Mouse (Mus musculus) liver, adult 2 months (tissue): ENCODE measurements at regions not wholly inside any gene's neighbourhood (a gene's known extent, or its start where the extent isn't known, plus 50 kb on each side); places are given as distances from the start of the nearest gene placed in this dataset.

Experiments
- DNase-seq: peaks from one replicate; pipeline ENCODE4 v3.0.0-alpha.2; 2011; ENCODE audit warnings: low read depth, low spot score; ENCODE audit errors: extremely low read depth
- H3K27ac ChIP-seq: fragments of 200-500 bp; replicated peaks from 2 replicates; pipeline ENCODE4 v1.5.1; 2012; ENCODE audit warnings: low read depth, mild to moderate bottlenecking, control low read depth, inconsistent platforms, low read length; ENCODE audit not compliant: insufficient read depth
- H3K27me3 ChIP-seq: fragments of 200-500 bp; 2 replicates; pipeline ENCODE4 v1.6.1; 2012; ENCODE audit warnings: mild to moderate bottlenecking, moderate library complexity, low read length, inconsistent platforms; ENCODE audit not compliant: control insufficient read depth, insufficient read depth
- H3K36me3 ChIP-seq: fragments of 200-500 bp; 2 replicates; pipeline ENCODE4 v1.6.1; 2012; ENCODE audit warnings: low read length, inconsistent platforms; ENCODE audit not compliant: control insufficient read depth, insufficient read depth
- H3K4me1 ChIP-seq: fragments of 200-500 bp; 2 replicates; pipeline ENCODE4 v1.6.1; 2011; ENCODE audit warnings: low read length; ENCODE audit not compliant: control insufficient read depth, insufficient read depth
- H3K4me3 ChIP-seq: fragments of 200-500 bp; 2 replicates; pipeline ENCODE4 v1.5.1; 2011; ENCODE audit warnings: low read depth, mild to moderate bottlenecking, control low read depth, low read length, moderate library complexity; ENCODE audit not compliant: insufficient read depth
- H3K79me2 ChIP-seq: fragments of 200-500 bp; 2 replicates; pipeline ENCODE4 v1.6.1; 2012; ENCODE audit warnings: inconsistent platforms, mild to moderate bottlenecking, low read length, moderate library complexity; ENCODE audit not compliant: control insufficient read depth, insufficient read depth
- H3K9ac ChIP-seq: fragments of 200-500 bp; 2 replicates; pipeline ENCODE4 v1.6.1; 2012; ENCODE audit warnings: low read depth, mild to moderate bottlenecking, control low read depth, inconsistent platforms, low read length
- CTCF ChIP-seq: fragments of 200-500 bp; IDR thresholded peaks from 2 replicates; pipeline ENCODE4 v1.5.1; 2011; ENCODE audit warnings: low read depth, low read length, control low read depth
- POLR2A ChIP-seq: fragments of 200-500 bp; IDR thresholded peaks from 2 replicates; pipeline ENCODE4 v1.6.1; 2011; ENCODE audit warnings: low read length, control low read depth; ENCODE audit not compliant: insufficient read depth; ENCODE audit errors: extremely low read depth
- WGBS: fragments of 180-500 bp; shearing (Covaris S2); methylation state at CpG from one replicate; pipeline ENCODE4 v1.1.7; 2018; 5-methylcytosine and 5-hydroxymethylcytosine counted together

DNA sequence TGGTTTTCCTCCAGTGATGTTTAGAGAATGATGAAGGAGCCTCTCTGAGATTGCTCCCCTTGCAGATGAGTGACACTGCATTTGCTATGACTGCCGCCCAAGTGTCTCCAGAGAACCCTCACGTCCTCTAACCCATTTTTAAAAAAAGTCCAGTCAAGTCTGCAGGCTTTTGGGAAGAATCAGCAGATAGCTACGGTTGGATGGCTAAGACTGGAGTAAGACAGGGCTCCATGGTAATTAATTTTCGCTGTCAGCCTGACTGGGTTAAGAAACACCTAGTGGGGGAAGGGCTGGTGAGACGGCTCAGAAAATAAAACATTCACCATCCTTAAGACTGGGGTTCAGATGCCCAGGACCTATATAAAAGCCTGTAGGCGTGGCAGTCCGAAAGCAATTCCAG lies 85.9 kb upstream of the Dlg1 start:
- H3K27ac ChIP-seq = no peak overlapping the region
- H3K36me3 ChIP-seq = no peaks in the 10 kb centered on the region
- no peaks in the 10 kb centered on the region for H3K79me2 ChIP-seq
- no peaks in the 10 kb centered on the region for H3K27me3 ChIP-seq
- peaks cover 13% of the 10 kb centered on the region for H3K4me1 ChIP-seq
- H3K9ac ChIP-seq = no peak overlapping the region
- H3K4me3 ChIP-seq = no peak overlapping the region
- no peak for DNase-seq
- TF ChIP-seq CTCF (no peak), POLR2A (no peak)
- WGBS = 86% methylated on average over 7 of the region's 7 CpGs

DNA sequence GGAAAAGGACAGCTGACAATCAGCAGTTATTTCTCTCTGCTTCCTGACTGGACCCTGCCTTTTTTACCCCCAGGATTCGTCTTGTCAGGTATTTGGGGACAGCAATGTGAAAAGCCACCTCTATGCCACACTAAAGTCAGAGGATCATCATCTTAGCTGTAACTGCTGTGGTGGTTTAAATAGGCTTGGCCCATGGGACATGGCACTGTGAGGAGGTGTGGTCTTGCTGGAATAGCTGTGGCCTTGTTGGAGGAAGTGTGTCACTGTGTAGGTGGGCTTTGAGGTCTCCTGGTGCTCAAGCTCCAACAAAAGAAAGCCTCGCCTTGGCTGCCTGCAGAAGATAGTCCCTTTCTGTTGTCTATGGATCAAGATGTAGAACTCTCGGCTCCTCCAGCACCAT lies 83.9 kb upstream of the Dlg1 start:
- Histone ChIP-seq H3K4me1 (peaks cover 13% of the 10 kb centered on the region), H3K27me3 (no peaks in the 10 kb centered on the region), H3K36me3 (no peaks in the 10 kb centered on the region), H3K4me3 (no peak overlapping the region), H3K79me2 (no peaks in the 10 kb centered on the region), H3K9ac (no peak overlapping the region), H3K27ac (no peak overlapping the region)
- DNase-seq = no peak
- 96% methylated on average over 3 of the region's 3 CpGs for WGBS
- no peak for TF ChIP-seq CTCF
- TF ChIP-seq POLR2A = no peak

DNA sequence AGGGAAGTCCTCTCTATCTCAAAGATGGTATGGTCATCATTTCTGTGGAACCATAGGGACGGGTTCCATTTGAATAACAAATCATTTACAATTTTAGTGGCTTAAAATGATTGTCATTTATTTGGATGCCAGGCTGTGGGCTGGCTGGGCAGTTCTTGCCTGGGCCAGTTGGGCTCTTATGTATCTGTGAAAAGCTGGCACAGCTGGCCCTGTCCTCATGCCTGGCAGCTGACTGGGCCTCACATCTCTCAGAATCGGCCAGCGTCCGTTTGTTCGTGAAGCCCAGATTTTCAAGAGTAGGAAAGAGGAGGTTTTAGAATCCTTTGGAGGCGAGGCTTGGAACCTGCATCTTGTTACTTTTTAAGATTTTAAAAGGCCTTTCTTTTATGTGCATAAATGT lies 82.5 kb upstream of the Dlg1 start:
- Histone ChIP-seq H3K27ac (no peak overlapping the region), H3K4me3 (no peak overlapping the region), H3K27me3 (no peaks in the 10 kb centered on the region), H3K4me1 (peaks cover 10% of the 10 kb centered on the region), H3K79me2 (no peaks in the 10 kb centered on the region), H3K9ac (no peak overlapping the region), H3K36me3 (no peaks in the 10 kb centered on the region)
- no peak for DNase-seq
- TF ChIP-seq CTCF (no peak), POLR2A (no peak)
- WGBS = 96% methylated on average over 6 of the region's 6 CpGs

DNA sequence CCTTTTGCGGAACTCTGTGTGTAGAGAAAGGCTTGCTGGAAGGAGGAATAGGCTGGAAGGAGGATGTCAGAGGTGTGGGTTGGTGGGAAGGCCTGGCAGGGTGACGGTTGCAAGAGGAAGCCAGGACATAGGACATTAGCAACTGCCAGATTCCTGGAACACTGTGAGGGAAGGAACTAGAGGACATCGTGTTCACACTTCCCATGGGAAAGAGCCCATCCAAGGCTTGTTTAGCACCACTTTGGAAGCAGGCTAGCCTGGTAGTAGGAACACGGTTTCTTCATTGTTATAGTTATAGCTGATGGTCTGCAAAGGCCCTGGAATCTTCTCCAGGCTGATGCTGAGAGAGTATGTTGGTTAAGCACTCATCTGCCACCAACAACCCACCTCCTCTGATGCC lies 80.4 kb upstream of the Dlg1 start:
- H3K4me1 ChIP-seq = no peaks in the 10 kb centered on the region
- no peaks in the 10 kb centered on the region for H3K36me3 ChIP-seq
- no peak overlapping the region for H3K4me3 ChIP-seq
- 89% methylated on average over 4 of the region's 4 CpGs for WGBS
- no peaks in the 10 kb centered on the region for H3K27me3 ChIP-seq
- DNase-seq = no peak
- no peaks in the 10 kb centered on the region for H3K79me2 ChIP-seq
- H3K9ac ChIP-seq = no peak overlapping the region
- TF ChIP-seq POLR2A (no peak), CTCF (no peak)
- no peak overlapping the region for H3K27ac ChIP-seq

DNA sequence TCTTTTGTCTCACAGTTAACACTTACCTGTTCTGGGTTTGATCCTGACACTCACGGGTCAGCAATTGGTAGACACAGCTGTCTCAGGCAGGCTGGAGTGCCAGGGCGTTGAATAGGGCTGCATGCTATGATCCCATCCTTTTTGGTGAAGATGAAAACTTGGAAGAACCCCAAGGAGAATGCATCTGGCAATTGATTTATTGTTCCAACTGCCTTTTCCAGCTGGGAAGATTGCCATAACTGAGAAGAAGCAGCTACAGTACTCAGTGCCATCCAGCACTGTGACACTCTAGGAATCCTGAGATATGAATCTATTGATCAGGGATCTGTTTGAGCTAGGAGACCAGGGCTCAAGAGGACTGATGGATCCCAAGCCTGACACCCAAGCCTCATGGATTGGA lies 79.6 kb upstream of the Dlg1 start:
- 95% methylated on average over 2 of the region's 2 CpGs for WGBS
- H3K36me3 ChIP-seq = no peaks in the 10 kb centered on the region
- H3K4me3 ChIP-seq = no peak overlapping the region
- no peak overlapping the region for H3K27ac ChIP-seq
- no peak overlapping the region for H3K9ac ChIP-seq
- no peaks in the 10 kb centered on the region for H3K79me2 ChIP-seq
- no peaks in the 10 kb centered on the region for H3K4me1 ChIP-seq
- peak; percentile 21 for DNase-seq
- no peak for TF ChIP-seq CTCF
- TF ChIP-seq POLR2A = no peak
- H3K27me3 ChIP-seq = no peaks in the 10 kb centered on the region

DNA sequence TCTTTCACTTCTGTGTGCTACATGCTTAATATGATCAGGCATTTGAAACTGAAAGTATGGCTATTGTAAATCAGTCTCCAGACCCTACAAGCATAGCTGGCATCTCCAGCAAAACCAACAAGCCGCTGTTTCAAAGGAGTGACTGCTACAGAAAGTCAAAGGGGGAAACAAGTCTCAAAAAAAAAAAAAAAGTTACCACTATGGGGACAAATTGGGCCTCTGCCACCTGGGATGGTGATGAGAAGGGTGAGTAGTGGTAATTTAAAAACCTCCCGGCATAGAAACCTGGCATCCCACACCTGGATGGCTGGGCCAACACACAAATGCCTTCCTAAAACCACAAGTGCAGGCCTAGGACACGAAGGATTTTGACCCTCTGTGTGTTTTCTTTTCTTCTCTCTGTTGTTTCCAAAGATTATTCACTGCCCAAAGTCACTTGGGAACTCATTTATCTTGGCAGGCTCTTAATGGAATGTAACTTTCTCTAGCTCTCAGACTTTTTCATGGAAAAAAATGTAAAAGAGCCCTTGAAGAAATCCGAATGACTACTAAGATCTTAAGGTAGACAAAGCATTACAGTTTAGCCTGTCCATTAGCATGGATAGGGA lies 78.9 kb upstream of the Dlg1 start:
- DNase-seq = peak; percentile 48
- Histone ChIP-seq H3K4me3 (no peak overlapping the region), H3K79me2 (no peaks in the 10 kb centered on the region), H3K27ac (no peak overlapping the region), H3K36me3 (no peaks in the 10 kb centered on the region), H3K9ac (no peak overlapping the region), H3K27me3 (no peaks in the 10 kb centered on the region), H3K4me1 (no peaks in the 10 kb centered on the region)
- 49% methylated on average over 4 of the region's 4 CpGs for WGBS
- TF ChIP-seq POLR2A (no peak), CTCF (no peak)
